Mouse (Mus musculus) kidney, embryonic 15.5 days (tissue): ENCODE data around the gene Clic5. TPM values are rescaled to one million over a fixed set of nuclear protein-coding genes. Genes with fewer than 3 reads are reported as not detected.
"Not testable (repeated sequence)": the region's sequence is repeated elsewhere in the genome, so short reads cannot be mapped to it uniquely, and the experiment has no call there.

ENCODE experiments used
- ATAC-seq: fragments of 200-750 bp; cut with Nextera tagmentation; replicated peaks from 2 replicates; pipeline ENCODE4 v1.8.0; 2017; ENCODE audit warnings: moderate TSS enrichment; ENCODE audit not compliant: low FRiP score
- H3K27ac ChIP-seq: fragments of 300-500 bp; sonication (generic); 2 replicates; pipeline ENCODE4 v1.5.1; 2015; ENCODE audit warnings: mild to moderate bottlenecking, inconsistent platforms
- H3K27me3 ChIP-seq: fragments of 300-500 bp; sonication (generic); 2 replicates; pipeline ENCODE4 v1.6.1; 2015; ENCODE audit warnings: inconsistent platforms
- H3K36me3 ChIP-seq: fragments of 300-500 bp; sonication (generic); 2 replicates; pipeline ENCODE4 v1.6.1; 2015; ENCODE audit warnings: inconsistent platforms
- H3K4me1 ChIP-seq: fragments of 300-500 bp; sonication (generic); 2 replicates; pipeline ENCODE4 v1.6.1; 2015; ENCODE audit warnings: inconsistent platforms
- H3K4me2 ChIP-seq: fragments of 300-500 bp; sonication (generic); 2 replicates; pipeline ENCODE4 v1.6.1; 2015; ENCODE audit warnings: moderate library complexity, mild to moderate bottlenecking, inconsistent platforms
- H3K4me3 ChIP-seq: fragments of 300-500 bp; sonication (generic); replicated peaks from 2 replicates; pipeline ENCODE4 v1.5.1; 2015; ENCODE audit warnings: mild to moderate bottlenecking, inconsistent platforms
- H3K9ac ChIP-seq: fragments of 300-500 bp; sonication (generic); 2 replicates; pipeline ENCODE4 v1.6.1; 2015; ENCODE audit warnings: mild to moderate bottlenecking, inconsistent platforms
- H3K9me3 ChIP-seq: fragments of 300-500 bp; sonication (generic); replicated peaks from 2 replicates; pipeline ENCODE4 v1.6.1; 2016; ENCODE audit warnings: inconsistent platforms
- WGBS: fragments of 180-500 bp; shearing (Covaris S2); methylation state at CpG from one replicate; pipeline ENCODE4 v1.1.7; 2015; ENCODE audit warnings: mixed read lengths; 5-methylcytosine and 5-hydroxymethylcytosine counted together
- polyA plus RNA-seq: library from polyadenylated mRNA; unstranded; fragments of >200 nt; fragmentation: Nextera tagmentation; extraction: Ambion mirVana; gene quantifications from 2 replicates; pipeline ENCODE4 v1.2.1, GENCODE M21; 2015

Gene Clic5
- polyA plus RNA-seq, 1 experiment from 2014 or later: 7.6 TPM

GRCm38 (mm10) chr17:44169676-44170075 is 18.7 kb upstream of the Clic5 start:
- ATAC-seq: no peak
- 88% methylated on average over 4 of the region's 4 CpGs for WGBS
- no peak overlapping the region for H3K27ac ChIP-seq
- H3K9me3 ChIP-seq: no peaks in the 10 kb centered on the region
- no peak overlapping the region for H3K4me2 ChIP-seq
- H3K36me3 ChIP-seq: no peaks in the 10 kb centered on the region
- no peaks in the 10 kb centered on the region for H3K27me3 ChIP-seq
- no peak overlapping the region for H3K4me3 ChIP-seq
- no peak overlapping the region for H3K9ac ChIP-seq
- H3K4me1 ChIP-seq: no peaks in the 10 kb centered on the region

- Histone ChIP-seq H3K4me2 (no peak overlapping the region), H3K4me3 (no peak overlapping the region), H3K27ac (no peak overlapping the region), H3K36me3 (no peaks in the 10 kb centered on the region), H3K9ac (no peak overlapping the region), H3K9me3 (no peaks in the 10 kb centered on the region), H3K4me1 (no peaks in the 10 kb centered on the region), H3K27me3 (no peaks in the 10 kb centered on the region)
- ATAC-seq: no peak
- 84% methylated on average over 3 of the region's 3 CpGs for WGBS
These were observed 18.1 kb upstream of the Clic5 start for GRCm38 (mm10) chr17:44170316-44170715.

GRCm38 (mm10) chr17:44171930-44172329 is 16.5 kb upstream of the Clic5 start:
- no peaks in the 10 kb centered on the region for H3K27me3 ChIP-seq
- no peak overlapping the region for H3K4me3 ChIP-seq
- H3K4me1 ChIP-seq: no peaks in the 10 kb centered on the region
- H3K36me3 ChIP-seq: no peaks in the 10 kb centered on the region
- no peak for ATAC-seq
- no peaks in the 10 kb centered on the region for H3K9me3 ChIP-seq
- no peak overlapping the region for H3K4me2 ChIP-seq
- WGBS: 52% methylated on average over 3 of the region's 3 CpGs
- no peak overlapping the region for H3K9ac ChIP-seq
- H3K27ac ChIP-seq: no peak overlapping the region

DNA sequence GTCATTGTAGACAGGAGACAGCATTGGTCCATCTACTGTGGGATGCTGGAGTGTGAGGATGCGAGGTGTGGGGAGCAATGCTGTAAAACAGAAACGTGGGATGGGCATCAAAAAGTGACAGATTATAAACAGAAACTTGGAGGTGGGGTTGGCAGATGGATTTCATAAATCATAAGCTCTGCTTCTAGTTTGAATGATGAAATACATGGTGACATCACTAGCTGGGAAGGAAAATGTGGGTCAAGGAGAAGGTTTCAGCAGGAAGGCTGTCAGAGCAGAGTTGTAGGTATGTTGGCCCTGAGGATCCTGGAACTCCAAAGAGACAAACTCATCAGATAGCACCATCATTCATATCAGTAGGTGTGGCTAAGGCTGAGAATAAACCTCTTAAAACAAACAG is 15.0 kb upstream of the Clic5 start:
- ATAC-seq: no peak
- Histone ChIP-seq H3K9me3 (no peaks in the 10 kb centered on the region), H3K4me3 (no peak overlapping the region), H3K4me2 (no peak overlapping the region), H3K27ac (no peak overlapping the region), H3K9ac (no peak overlapping the region), H3K36me3 (no peaks in the 10 kb centered on the region), H3K4me1 (no peaks in the 10 kb centered on the region), H3K27me3 (no peaks in the 10 kb centered on the region)
- WGBS: 63% methylated on average over 2 of the region's 2 CpGs

GRCm38 (mm10) chr17:44177291-44177690 is 11.1 kb upstream of the Clic5 start:
- WGBS: 93% methylated on average over 3 of the region's 3 CpGs

GRCm38 (mm10) chr17:44181346-44181745 is 7.0 kb upstream of the Clic5 start:
- Histone ChIP-seq H3K4me3 (no peak overlapping the region), H3K36me3 (no peaks in the 10 kb centered on the region), H3K9me3 (no peaks in the 10 kb centered on the region), H3K9ac (no peak overlapping the region), H3K27ac (no peak overlapping the region), H3K4me1 (no peaks in the 10 kb centered on the region), H3K4me2 (no peak overlapping the region), H3K27me3 (no peaks in the 10 kb centered on the region)
- 48% methylated on average over 8 of the region's 8 CpGs for WGBS
- no peak for ATAC-seq

More at GRCm38 (mm10) chr17:44177291-44177690, 11.1 kb upstream of the Clic5 start:
- Histone ChIP-seq H3K9ac (no peak overlapping the region), H3K27me3 (no peaks in the 10 kb centered on the region), H3K9me3 (no peaks in the 10 kb centered on the region), H3K4me1 (no peaks in the 10 kb centered on the region), H3K4me2 (no peak overlapping the region), H3K27ac (no peak overlapping the region), H3K4me3 (no peak overlapping the region), H3K36me3 (no peaks in the 10 kb centered on the region)
- no peak for ATAC-seq

GRCm38 (mm10) chr17:44186871-44187270 is 1.5 kb upstream of the Clic5 start:
- H3K27me3 ChIP-seq: peaks cover 29% of the 10 kb centered on the region
- H3K4me3 ChIP-seq: no peak overlapping the region
- ATAC-seq: no peak
- 75% methylated on average over 3 of the region's 3 CpGs for WGBS
- H3K9ac ChIP-seq: no peak overlapping the region
- H3K36me3 ChIP-seq: no peaks in the 10 kb centered on the region
- no peak overlapping the region for H3K27ac ChIP-seq
- no peaks in the 10 kb centered on the region for H3K9me3 ChIP-seq
- H3K4me1 ChIP-seq: peaks cover 25% of the 10 kb centered on the region
- H3K4me2 ChIP-seq: no peak overlapping the region

DNA sequence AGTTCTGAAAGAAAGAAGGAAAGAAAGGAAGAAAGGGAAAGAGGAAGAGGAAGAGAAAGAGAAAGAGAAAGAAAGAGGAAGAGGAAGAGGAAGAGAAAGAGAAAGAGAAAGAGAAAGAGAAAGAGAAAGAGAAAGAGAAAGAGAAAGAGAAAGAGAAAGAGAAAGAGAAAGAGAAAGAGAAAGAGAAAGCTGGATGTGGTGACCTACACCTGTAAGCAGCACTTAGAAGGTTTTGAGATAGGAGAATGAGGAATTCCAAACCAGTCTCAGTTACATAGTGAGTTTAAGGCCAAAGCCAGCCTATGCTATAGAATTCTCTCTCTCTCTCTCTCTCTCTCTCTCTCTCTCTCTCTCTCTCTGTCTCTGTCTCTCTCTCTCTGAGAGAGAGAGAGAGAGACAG is 847 bp upstream of the Clic5 start:
- peak overlapping the region; percentile 94 for H3K4me2 ChIP-seq

GRCm38 (mm10) chr17:44188769-44189145 is 373 bp downstream of the Clic5 start:
- peak; percentile 59; the same call in 1 of the 2 replicates for ATAC-seq
- under 1% methylated on average over 24 of the region's 24 CpGs for WGBS

More for the DNA sequence above, 847 bp upstream of the Clic5 start:
- not testable (repeated sequence) for H3K9ac ChIP-seq, H3K36me3 ChIP-seq, H3K4me3 ChIP-seq, H3K27ac ChIP-seq, H3K9me3 ChIP-seq, ATAC-seq
- peaks cover 29% of the 10 kb centered on the region for H3K27me3 ChIP-seq
- H3K4me1 ChIP-seq: peaks cover 25% of the 10 kb centered on the region

GRCm38 (mm10) chr17:44189696-44190095 is 1.3 kb downstream of the Clic5 start:
- Histone ChIP-seq H3K4me3 (peak overlapping the region; percentile 33), H3K27me3 (peaks cover 29% of the 10 kb centered on the region), H3K27ac (no peak overlapping the region), H3K4me1 (peaks cover 25% of the 10 kb centered on the region), H3K36me3 (no peaks in the 10 kb centered on the region), H3K4me2 (peak overlapping the region; percentile 94), H3K9me3 (no peaks in the 10 kb centered on the region), H3K9ac (0 out of 2 replicates have a peak overlapping the region, but pooled peaks have one; percentile 26)
- peak; percentile 73 for ATAC-seq
- WGBS: 2% methylated on average over 11 of the region's 11 CpGs

More at GRCm38 (mm10) chr17:44188769-44189145, 373 bp downstream of the Clic5 start:
- Histone ChIP-seq H3K9ac (peak overlapping the region; percentile 39; the same call in 1 of the 2 replicates), H3K36me3 (no peaks in the 10 kb centered on the region), H3K4me2 (peak overlapping the region; percentile 94), H3K9me3 (no peaks in the 10 kb centered on the region), H3K4me1 (peaks cover 25% of the 10 kb centered on the region), H3K27me3 (peaks cover 29% of the 10 kb centered on the region), H3K4me3 (peak overlapping the region; percentile 50), H3K27ac (peak overlapping the region; percentile 41; the same call in 1 of the 2 replicates)

GRCm38 (mm10) chr17:44190246-44190645 is 1.9 kb downstream of the Clic5 start:
- ATAC-seq: 0 out of 2 replicates have a peak, but pooled peaks have one; percentile 47
- H3K4me2 ChIP-seq: peak overlapping the region; percentile 94
- H3K9ac ChIP-seq: no peak overlapping the region

GRCm38 (mm10) chr17:44192981-44193380 is 4.6 kb downstream of the Clic5 start:
- 0 out of 2 replicates have a peak, but pooled peaks cover 2% of the 10 kb centered on the region for H3K9me3 ChIP-seq
- WGBS: 69% methylated on average over 3 of the region's 3 CpGs
- H3K9ac ChIP-seq: no peak overlapping the region
- no peak overlapping the region for H3K27ac ChIP-seq
- H3K4me3 ChIP-seq: no peak overlapping the region
- no peaks in the 10 kb centered on the region for H3K36me3 ChIP-seq
- ATAC-seq: no peak
- peaks cover 23% of the 10 kb centered on the region for H3K4me1 ChIP-seq
- peaks cover 29% of the 10 kb centered on the region for H3K27me3 ChIP-seq
- no peak overlapping the region for H3K4me2 ChIP-seq

More at GRCm38 (mm10) chr17:44190246-44190645, 1.9 kb downstream of the Clic5 start:
- no peaks in the 10 kb centered on the region for H3K9me3 ChIP-seq
- no peak overlapping the region for H3K4me3 ChIP-seq
- H3K27me3 ChIP-seq: peaks cover 29% of the 10 kb centered on the region
- H3K36me3 ChIP-seq: no peaks in the 10 kb centered on the region
- H3K4me1 ChIP-seq: peaks cover 25% of the 10 kb centered on the region
- WGBS: 42% methylated on average over 7 of the region's 7 CpGs
- no peak overlapping the region for H3K27ac ChIP-seq

- Histone ChIP-seq H3K27me3 (no peaks in the 10 kb centered on the region), H3K4me3 (no peak overlapping the region), H3K9ac (no peak overlapping the region), H3K9me3 (0 out of 2 replicates have a peak, but pooled peaks cover 2% of the 10 kb centered on the region), H3K4me2 (no peak overlapping the region), H3K27ac (no peak overlapping the region), H3K36me3 (no peaks in the 10 kb centered on the region), H3K4me1 (0 out of 2 replicates have a peak, but pooled peaks cover 3% of the 10 kb centered on the region)
- WGBS: 69% methylated on average over 4 of the region's 4 CpGs
- ATAC-seq: no peak
These were observed 10.8 kb downstream of the Clic5 start for GRCm38 (mm10) chr17:44199158-44199557.
